Mouse (Mus musculus) lung, postnatal 14 days (tissue): ENCODE measurements around the gene Flna.

ENCODE experiments used
- DNase-seq: peaks from one replicate; pipeline ENCODE4 v3.0.0; 2021

Gene Flna

GRCm38 (mm10) chrX:74249615-74250014 lies at the start of gene Flna:
Gene Flna (minus strand): TSS chrX:74249820.
- peak; percentile 72 for DNase-seq

- DNase-seq = no peak
Measured at GRCm38 (mm10) chrX:74298348-74298747, 48.7 kb upstream of the Flna start.

- peak; percentile 94 for DNase-seq
Measured at GRCm38 (mm10) chrX:74296538-74297448, 47.2 kb upstream of the Flna start, which contains the start of gene Atp6ap1. Gene Atp6ap1 (plus strand): TSS chrX:74297097.

- DNase-seq = no peak
Measured at GRCm38 (mm10) chrX:74293431-74293830, 43.8 kb upstream of the Flna start.

- no peak for DNase-seq
Measured at GRCm38 (mm10) chrX:74283092-74283437, 33.4 kb upstream of the Flna start.

- DNase-seq = peak; percentile 86
Measured at GRCm38 (mm10) chrX:74282395-74283091, 32.9 kb upstream of the Flna start.

GRCm38 (mm10) chrX:74281732-74282394 lies 32.2 kb upstream of the Flna start, which contains the start of the genes Taz and Dnase1l1:
Gene Taz (plus strand): TSS chrX:74281912.
Gene Dnase1l1 (minus strand): TSS chrX:74282337.
- peak; percentile 80 for DNase-seq

- DNase-seq = no peak
Measured at GRCm38 (mm10) chrX:74281041-74281731, 31.6 kb upstream of the Flna start.

GRCm38 (mm10) chrX:74277916-74278315 lies 28.3 kb upstream of the Flna start:
- DNase-seq = no peak

GRCm38 (mm10) chrX:74273422-74274322 lies 24.1 kb upstream of the Flna start:
- no peak for DNase-seq

GRCm38 (mm10) chrX:74270902-74271551 lies 21.4 kb upstream of the Flna start:
- DNase-seq = peak; percentile 17

GRCm38 (mm10) chrX:74270062-74270901 lies 20.7 kb upstream of the Flna start, which contains the start of gene Rpl10:
Gene Rpl10 (plus strand): TSS chrX:74270812.
- DNase-seq = peak; percentile 89

- no peak for DNase-seq
Measured at GRCm38 (mm10) chrX:74269736-74270061, 20.1 kb upstream of the Flna start.

- no peak for DNase-seq
Measured at GRCm38 (mm10) chrX:74257746-74258145, 8.1 kb upstream of the Flna start.

- no peak for DNase-seq
Measured at GRCm38 (mm10) chrX:74254888-74255565, 5.4 kb upstream of the Flna start.

GRCm38 (mm10) chrX:74254153-74254887 lies 4.7 kb upstream of the Flna start, which contains the start of gene Emd:
Gene Emd (plus strand): TSS chrX:74254687.
- peak; percentile 87 for DNase-seq

GRCm38 (mm10) chrX:74248651-74249050 lies 969 bp downstream of the Flna start:
- DNase-seq = peak; percentile 76

- no peak for DNase-seq
Measured at GRCm38 (mm10) chrX:74246693-74247092, 2.9 kb downstream of the Flna start.

- DNase-seq = peak; percentile 85
Measured at GRCm38 (mm10) chrX:74246213-74246681, 3.4 kb downstream of the Flna start.
